Mouse (Mus musculus) limb, embryonic 15.5 days (tissue): ENCODE measurements around the gene Smpd2. TPM values are rescaled to one million over a fixed set of nuclear protein-coding genes. Genes with fewer than 3 reads are reported as not detected.
A peak's percentile ranks its signal among the peaks of the same experiment; 100 is the strongest.

Experiments used
- ATAC-seq: fragments of 200-750 bp; cut with Nextera tagmentation; 2 replicates; pipeline ENCODE4 v1.8.0; 2017; ENCODE audit warnings: low read depth, moderate TSS enrichment; ENCODE audit not compliant: insufficient number of reproducible peaks, low FRiP score, low TSS enrichment
- H3K27ac ChIP-seq: fragments of 300-500 bp; sonication (generic); 2 replicates; pipeline ENCODE4 v1.5.1; 2015; ENCODE audit warnings: moderate library complexity, mild to moderate bottlenecking, inconsistent platforms
- H3K27me3 ChIP-seq: fragments of 300-500 bp; sonication (generic); 2 replicates; pipeline ENCODE4 v1.6.1; 2015; ENCODE audit warnings: inconsistent platforms
- H3K36me3 ChIP-seq: fragments of 300-500 bp; sonication (generic); 2 replicates; pipeline ENCODE4 v1.6.1; 2015; ENCODE audit warnings: inconsistent platforms
- H3K4me1 ChIP-seq: fragments of 300-500 bp; sonication (generic); 2 replicates; pipeline ENCODE4 v1.6.1; 2015; ENCODE audit warnings: inconsistent platforms
- H3K4me2 ChIP-seq: fragments of 300-500 bp; sonication (generic); 2 replicates; pipeline ENCODE4 v1.6.1; 2015; ENCODE audit warnings: mild to moderate bottlenecking, inconsistent platforms
- H3K4me3 ChIP-seq: fragments of 300-500 bp; sonication (generic); 2 replicates; pipeline ENCODE4 v1.5.1; 2015; ENCODE audit warnings: mild to moderate bottlenecking, inconsistent platforms
- H3K9ac ChIP-seq: fragments of 300-500 bp; sonication (generic); 2 replicates; pipeline ENCODE4 v1.6.1; 2015; ENCODE audit warnings: inconsistent platforms
- H3K9me3 ChIP-seq: fragments of 300-500 bp; sonication (generic); 2 replicates; pipeline ENCODE4 v1.6.1; 2016; ENCODE audit warnings: inconsistent platforms
- WGBS: fragments of 180-500 bp; shearing (Covaris S2); methylation state at CpG from one replicate; pipeline ENCODE4 v1.1.7; 2015; 5-methylcytosine and 5-hydroxymethylcytosine counted together
- polyA plus RNA-seq: library from polyadenylated mRNA; unstranded; fragments of >200 nt; fragmentation: Nextera tagmentation; extraction: Ambion mirVana; gene quantifications from 2 replicates; pipeline ENCODE4 v1.2.1, GENCODE M21; 2015

Gene Smpd2
- polyA plus RNA-seq, 1 experiment from 2014 or later = 51.4 TPM

DNA sequence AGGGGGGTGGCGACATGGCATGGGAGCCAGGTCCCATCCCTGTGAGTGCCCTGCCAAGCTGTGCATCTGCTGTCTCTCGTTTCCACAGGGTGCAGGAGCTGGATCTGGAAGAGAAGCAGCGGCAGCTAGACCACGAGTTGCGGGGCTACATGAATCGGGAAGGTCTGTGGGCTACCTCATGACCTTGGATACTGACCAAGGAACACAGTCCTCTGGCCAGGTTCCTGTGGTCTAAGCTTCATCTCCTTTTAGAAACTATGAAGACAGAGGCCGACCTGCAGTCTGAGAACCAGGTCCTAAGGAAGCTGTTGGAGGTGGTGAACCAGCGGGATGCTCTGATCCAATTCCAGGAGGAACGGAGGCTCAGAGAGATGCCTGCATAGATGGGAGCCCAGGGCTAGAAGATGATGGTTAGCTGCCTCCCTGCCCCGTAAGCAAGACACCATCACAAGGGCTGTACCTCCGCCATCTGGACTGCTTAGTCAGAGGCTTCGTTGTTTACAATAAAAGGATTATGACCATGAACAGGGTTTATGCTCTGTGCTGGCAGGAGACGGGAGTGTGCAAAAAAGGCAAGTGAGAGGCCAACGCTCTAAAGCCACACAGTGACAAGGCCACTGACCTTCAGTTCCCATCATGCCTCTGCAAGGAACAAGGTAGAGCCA lies 3.5 kb downstream of the Smpd2 start:
- Histone ChIP-seq H3K4me2 (no peak overlapping the region), H3K4me1 (peaks cover 27% of the 10 kb centered on the region), H3K27ac (no peak overlapping the region), H3K36me3 (peaks cover 65% of the 10 kb centered on the region), H3K27me3 (no peaks in the 10 kb centered on the region), H3K9ac (no peak overlapping the region), H3K4me3 (no peak overlapping the region), H3K9me3 (no peaks in the 10 kb centered on the region)
- ATAC-seq = no peak
- 82% methylated on average over 14 of the region's 14 CpGs for WGBS

DNA sequence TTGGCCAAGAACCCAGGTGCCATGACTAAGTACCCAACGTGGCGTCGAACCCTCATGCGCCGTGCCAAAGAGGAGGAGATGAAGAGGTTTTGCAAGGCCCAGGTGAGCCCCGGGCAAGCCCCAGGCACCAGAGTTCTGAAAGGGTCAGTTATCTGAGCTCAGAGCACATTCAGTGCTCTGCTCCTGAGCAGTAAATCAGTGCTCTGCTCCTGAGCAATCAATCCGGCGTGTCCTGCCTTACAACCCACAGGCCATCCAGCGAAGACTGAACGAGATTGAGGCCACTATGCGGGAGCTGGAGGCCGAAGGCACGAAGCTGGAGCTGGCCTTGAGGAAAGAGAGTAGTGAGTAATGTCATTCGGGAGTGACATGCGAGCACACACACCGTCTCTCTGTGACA lies 4.4 kb downstream of the Smpd2 start:
- peaks cover 27% of the 10 kb centered on the region for H3K4me1 ChIP-seq
- no peak overlapping the region for H3K4me3 ChIP-seq
- no peak overlapping the region for H3K9ac ChIP-seq
- H3K27me3 ChIP-seq = no peaks in the 10 kb centered on the region
- H3K36me3 ChIP-seq = peaks cover 73% of the 10 kb centered on the region
- H3K27ac ChIP-seq = no peak overlapping the region
- no peak for ATAC-seq
- H3K9me3 ChIP-seq = no peaks in the 10 kb centered on the region
- WGBS = 85% methylated on average over 16 of the region's 16 CpGs
- H3K4me2 ChIP-seq = no peak overlapping the region

- H3K4me1 ChIP-seq = peaks cover 16% of the 10 kb centered on the region
- no peaks in the 10 kb centered on the region for H3K27me3 ChIP-seq
- no peak overlapping the region for H3K9ac ChIP-seq
- WGBS = 86% methylated on average over 7 of the region's 7 CpGs
- no peak overlapping the region for H3K4me3 ChIP-seq
- no peaks in the 10 kb centered on the region for H3K9me3 ChIP-seq
- peaks cover 83% of the 10 kb centered on the region for H3K36me3 ChIP-seq
- ATAC-seq = no peak
- no peak overlapping the region for H3K4me2 ChIP-seq
- no peak overlapping the region for H3K27ac ChIP-seq
Measured at GRCm38 (mm10) chr10:41482446-41482845, 7.7 kb downstream of the Smpd2 start.

- peaks cover 19% of the 10 kb centered on the region for H3K4me1 ChIP-seq
- H3K9me3 ChIP-seq = no peaks in the 10 kb centered on the region
- no peak for ATAC-seq
- 71% methylated on average over 33 of the region's 33 CpGs for WGBS
- H3K27ac ChIP-seq = no peak overlapping the region
- no peak overlapping the region for H3K4me2 ChIP-seq
- H3K9ac ChIP-seq = no peak overlapping the region
- H3K36me3 ChIP-seq = peaks cover 71% of the 10 kb centered on the region
- no peaks in the 10 kb centered on the region for H3K27me3 ChIP-seq
- H3K4me3 ChIP-seq = no peak overlapping the region
Measured at GRCm38 (mm10) chr10:41480938-41481880, 9.0 kb downstream of the Smpd2 start.

GRCm38 (mm10) chr10:41479961-41480360 lies 10.2 kb downstream of the Smpd2 start:
- H3K4me2 ChIP-seq = no peak overlapping the region
- H3K27ac ChIP-seq = no peak overlapping the region
- WGBS = 91% methylated on average over 3 of the region's 3 CpGs
- no peak for ATAC-seq
- no peak overlapping the region for H3K9ac ChIP-seq
- H3K4me1 ChIP-seq = peaks cover 29% of the 10 kb centered on the region
- no peaks in the 10 kb centered on the region for H3K27me3 ChIP-seq
- no peaks in the 10 kb centered on the region for H3K9me3 ChIP-seq
- no peak overlapping the region for H3K4me3 ChIP-seq
- peaks cover 58% of the 10 kb centered on the region for H3K36me3 ChIP-seq

DNA sequence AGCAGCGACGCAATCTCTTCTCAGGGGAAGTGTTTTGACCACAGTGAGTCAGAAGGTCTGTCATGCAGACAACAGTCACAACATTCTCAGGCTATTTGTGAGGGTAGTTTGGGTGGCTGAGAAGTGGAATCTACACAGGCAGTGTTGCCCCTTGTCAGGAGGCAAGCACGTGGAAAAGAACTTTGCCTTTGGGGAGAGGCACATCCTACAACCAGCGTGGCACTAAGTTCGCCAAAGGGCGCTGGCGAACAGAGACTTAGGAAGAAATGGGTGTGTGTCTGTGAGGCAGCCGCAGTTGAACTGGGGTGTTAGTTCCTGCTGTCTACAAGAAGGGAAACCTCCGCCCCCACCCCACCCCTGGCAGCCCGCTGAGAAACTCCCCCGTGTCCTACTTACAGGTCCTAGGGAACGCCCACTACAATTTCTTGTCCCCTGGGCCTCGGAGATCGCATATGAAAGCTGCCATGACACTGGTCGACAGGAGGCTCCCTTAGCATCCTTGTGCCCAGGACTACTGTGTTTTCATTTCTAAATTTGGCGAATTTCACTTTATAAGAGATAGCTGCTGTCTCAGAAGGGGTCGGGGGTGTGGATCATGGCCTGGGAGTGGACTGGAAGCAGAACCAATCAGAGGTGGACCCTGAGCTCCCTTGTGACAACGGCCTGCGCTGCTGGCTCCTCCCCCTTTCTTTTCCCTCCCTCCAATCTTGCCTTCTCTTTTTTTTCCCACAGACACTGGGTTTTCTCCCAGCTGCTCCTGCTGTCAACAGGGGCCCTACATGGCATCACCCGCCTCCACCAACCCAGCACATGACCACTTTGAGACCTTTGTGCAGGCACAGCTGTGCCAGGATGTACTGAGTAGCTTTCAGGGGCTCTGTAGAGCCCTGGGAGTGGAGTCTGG lies 12.6 kb downstream of the Smpd2 start:
- Histone ChIP-seq H3K27me3 (no peaks in the 10 kb centered on the region), H3K4me1 (peaks cover 31% of the 10 kb centered on the region), H3K4me3 (peak overlapping the region; percentile 60), H3K9ac (peak overlapping the region; percentile 33), H3K36me3 (peaks cover 34% of the 10 kb centered on the region), H3K27ac (peak overlapping the region; percentile 85), H3K9me3 (no peaks in the 10 kb centered on the region), H3K4me2 (peak overlapping the region; percentile 82)
- ATAC-seq = peak; percentile 61; the same call in 1 of the 2 replicates
- 5% methylated on average over 20 of the region's 20 CpGs for WGBS

- H3K36me3 ChIP-seq = peaks cover 28% of the 10 kb centered on the region
- peak overlapping the region; percentile 60 for H3K4me3 ChIP-seq
- ATAC-seq = no peak
- H3K9me3 ChIP-seq = no peaks in the 10 kb centered on the region
- H3K4me1 ChIP-seq = peaks cover 31% of the 10 kb centered on the region
- H3K9ac ChIP-seq = peak overlapping the region; percentile 33
- no peaks in the 10 kb centered on the region for H3K27me3 ChIP-seq
- peak overlapping the region; percentile 85 for H3K27ac ChIP-seq
- H3K4me2 ChIP-seq = peak overlapping the region; percentile 82
- 0% methylated on average over 9 of the region's 9 CpGs for WGBS
Measured at GRCm38 (mm10) chr10:41477018-41477277, 13.2 kb downstream of the Smpd2 start.

DNA sequence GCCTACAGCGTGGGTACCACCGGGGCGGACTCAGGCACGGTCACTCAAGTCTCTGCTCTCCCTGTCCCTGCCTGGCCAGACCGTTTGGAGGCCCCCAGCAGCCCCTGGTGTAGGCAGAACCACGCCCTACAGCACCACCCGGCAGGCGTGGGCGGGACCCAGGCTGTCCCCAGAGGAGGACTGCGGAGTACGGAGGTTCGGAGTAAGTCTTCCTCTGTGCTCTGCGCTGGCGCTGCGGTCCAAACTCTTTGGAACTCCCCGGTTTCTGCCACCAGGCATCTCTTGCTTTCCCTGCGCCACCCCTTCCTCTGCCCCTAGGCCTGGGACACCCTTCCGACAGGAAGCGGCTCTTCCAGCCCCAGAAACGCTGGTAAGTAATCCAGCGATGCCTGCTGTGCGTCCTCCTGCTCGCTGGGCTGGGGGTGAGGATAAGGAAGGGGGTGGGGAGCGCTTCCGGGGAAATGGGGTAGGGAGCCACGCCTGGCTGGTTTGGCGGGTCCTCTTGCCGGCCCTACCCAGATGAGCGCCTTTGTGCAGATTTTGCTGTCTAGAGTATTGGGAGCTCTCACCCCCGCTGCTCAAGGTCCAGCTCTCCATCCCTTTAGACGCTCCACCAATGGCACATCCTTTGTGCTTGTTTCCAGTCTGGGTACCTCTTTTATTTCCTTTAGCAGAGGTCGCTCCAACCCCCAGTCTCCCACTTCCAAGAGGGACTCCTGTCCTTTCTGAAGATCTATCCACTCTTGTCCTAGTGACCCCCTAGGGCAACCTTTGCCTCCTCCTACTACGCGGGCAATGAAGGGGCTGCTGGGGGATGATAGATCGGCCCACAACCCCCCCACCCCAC lies 13.8 kb downstream of the Smpd2 start, which contains the start of gene Mical1:
Mical1 (plus strand) TSS at position 144 of the 847 bp plus-strand sequence.
- peaks cover 23% of the 10 kb centered on the region for H3K36me3 ChIP-seq
- no peaks in the 10 kb centered on the region for H3K27me3 ChIP-seq
- under 1% methylated on average over 35 of the region's 35 CpGs for WGBS
- peak within 1 kb of the TSS; percentile 82 for H3K4me2 ChIP-seq
- peak; percentile 72 for ATAC-seq
- H3K4me1 ChIP-seq = peaks cover 31% of the 10 kb centered on the region
- H3K9me3 ChIP-seq = no peaks in the 10 kb centered on the region
- H3K9ac ChIP-seq = peak within 1 kb of the TSS; percentile 33
- H3K27ac ChIP-seq = peak within 1 kb of the TSS; percentile 85
- H3K4me3 ChIP-seq = peak within 1 kb of the TSS; percentile 60

- peak overlapping the region; percentile 48 for H3K27ac ChIP-seq
- no peak overlapping the region for H3K4me2 ChIP-seq
- peaks cover 13% of the 10 kb centered on the region for H3K36me3 ChIP-seq
- no peak overlapping the region for H3K4me3 ChIP-seq
- ATAC-seq = no peak
- WGBS = 64% methylated on average over 1 of the region's 1 CpGs
- no peaks in the 10 kb centered on the region for H3K9me3 ChIP-seq
- H3K4me1 ChIP-seq = peaks cover 30% of the 10 kb centered on the region
- no peaks in the 10 kb centered on the region for H3K27me3 ChIP-seq
- H3K9ac ChIP-seq = no peak overlapping the region
Measured at GRCm38 (mm10) chr10:41474981-41475391, 15.2 kb downstream of the Smpd2 start.

DNA sequence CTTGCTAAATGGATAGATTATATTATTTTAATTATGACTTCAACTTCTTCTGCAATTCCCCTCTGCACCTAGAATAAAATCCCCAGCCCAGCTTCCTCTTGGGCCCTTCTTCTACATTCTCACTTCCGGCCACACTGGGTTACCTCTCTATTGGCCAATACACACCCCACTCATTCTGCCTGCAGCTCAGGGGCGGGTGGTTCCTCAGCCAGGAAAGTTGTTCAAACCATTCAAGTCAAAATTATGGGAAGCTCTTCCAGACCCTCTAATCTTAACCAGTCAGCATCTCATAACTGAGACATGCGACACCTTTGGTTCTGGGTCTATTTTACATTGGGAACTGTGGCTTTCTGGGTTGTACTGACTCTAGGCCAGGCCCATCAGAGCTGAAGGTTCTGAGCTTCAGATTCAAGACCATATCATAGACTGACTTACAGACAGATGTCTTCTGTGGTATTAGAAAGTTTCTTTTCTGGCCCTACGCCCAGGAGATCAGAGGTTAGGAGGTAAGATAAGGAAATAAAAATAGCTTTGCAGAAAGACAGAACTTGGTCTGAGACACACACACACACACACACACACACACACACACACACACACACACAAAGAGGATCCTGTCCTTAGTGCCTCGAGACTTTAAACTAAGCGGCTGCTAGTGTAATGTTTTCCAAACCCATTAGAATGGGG lies 16.2 kb downstream of the Smpd2 start:
- H3K4me3 ChIP-seq = no peak overlapping the region
- H3K9me3 ChIP-seq = no peaks in the 10 kb centered on the region
- peaks cover 3% of the 10 kb centered on the region; the same call in 1 of the 2 replicates for H3K36me3 ChIP-seq
- no peaks in the 10 kb centered on the region for H3K27me3 ChIP-seq
- H3K9ac ChIP-seq = no peak overlapping the region
- WGBS = 75% methylated on average over 6 of the region's 6 CpGs
- H3K27ac ChIP-seq = no peak overlapping the region
- H3K4me1 ChIP-seq = peaks cover 28% of the 10 kb centered on the region
- no peak for ATAC-seq
- no peak overlapping the region for H3K4me2 ChIP-seq
